Mouse (Mus musculus) left cerebral cortex, adult 2 months (tissue): ENCODE data around the gene Prlr. TPM values are rescaled to one million over a fixed set of nuclear protein-coding genes. Genes with fewer than 3 reads are reported as not detected.

Experiments
- DNase-seq, 2 experiments: peaks; one replicate each; pipeline ENCODE4 v3.0.0; 2021 to 2022; ENCODE audit warnings: low spot score in 2 of 2, mixed read lengths in 1 of 2; ENCODE audit errors: extremely low spot score in 1 of 2
- H3K27ac ChIP-seq: fragments of 200-600 bp; 2 replicates; pipeline ENCODE4 v1.8.1; 2022
- H3K4me3 ChIP-seq: fragments of 200-600 bp; 2 replicates; pipeline ENCODE4 v1.8.1; 2022
- CTCF ChIP-seq: fragments of 200-600 bp; IDR thresholded peaks from 2 replicates; pipeline ENCODE4 v1.8.1; 2022; ENCODE audit warnings: antibody characterized with exemption, mild to moderate bottlenecking, moderate library complexity
- intact Hi-C: fragments of 180-260 bp; cut with DNase I; formaldehyde crosslinking; loops from one replicate; pipeline ENCODE4 v1.15.1; 2025
- total RNA-seq, 2 experiments: library from RNA; stranded (reverse); gene quantifications; 2 replicates each; pipeline ENCODE4 v1.2.3; 2021

Gene Prlr
- total RNA-seq, 2 experiments from 2014 or later = 2.2 to 2.3 TPM

DNA sequence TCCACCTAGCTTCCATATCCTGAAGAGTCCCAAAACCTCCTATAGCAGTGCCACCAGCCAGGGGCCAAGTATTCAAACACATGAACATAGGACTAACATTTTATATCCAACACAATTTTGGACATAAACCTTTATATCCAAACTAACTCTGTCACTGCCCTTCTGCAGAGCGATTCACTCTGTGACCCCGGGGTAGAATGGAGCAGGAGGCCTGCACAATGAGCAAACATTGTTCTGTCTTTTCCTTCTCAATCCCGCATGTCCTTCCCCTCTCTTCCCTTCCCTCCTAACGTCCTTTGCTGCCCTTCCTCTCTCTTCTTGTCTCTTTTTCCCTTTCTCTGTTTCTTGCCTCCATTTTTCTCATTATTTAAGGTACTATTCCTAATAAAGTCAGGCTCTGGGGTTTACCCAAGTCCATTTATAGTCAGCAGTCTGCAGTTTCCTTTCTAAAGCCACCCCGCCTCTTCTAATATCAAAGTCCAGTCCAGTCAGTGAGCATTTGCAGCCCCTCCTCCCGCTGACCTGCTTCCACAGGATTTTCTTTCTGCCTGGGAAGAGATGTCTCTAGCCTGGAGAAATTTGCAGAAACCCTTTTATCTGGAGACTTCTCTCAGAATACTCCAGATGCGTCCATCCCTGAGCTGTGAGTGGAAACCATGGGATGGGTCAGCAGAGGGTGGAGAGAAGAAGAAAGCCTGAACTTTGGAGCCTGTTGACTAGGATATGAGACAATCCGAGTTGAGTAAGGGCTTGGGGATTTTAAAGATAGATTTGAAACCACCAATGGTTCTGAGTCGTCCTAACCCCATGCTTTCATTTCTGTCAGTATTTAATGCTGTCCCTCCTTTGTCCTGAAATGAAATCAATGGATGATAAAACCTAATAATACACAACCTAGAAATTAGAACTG lies 181.3 kb downstream of the Prlr start, which contains the start of gene Agxt2:
Gene Agxt2 (plus strand): TSS at position 494 of the 910 bp plus-strand sequence.
- intact Hi-C loops = no loop called here
- no peak for TF ChIP-seq CTCF
- Histone ChIP-seq H3K4me3 (no peak within 1 kb of the TSS), H3K27ac (no peak within 1 kb of the TSS)
- no peak for DNase-seq

DNA sequence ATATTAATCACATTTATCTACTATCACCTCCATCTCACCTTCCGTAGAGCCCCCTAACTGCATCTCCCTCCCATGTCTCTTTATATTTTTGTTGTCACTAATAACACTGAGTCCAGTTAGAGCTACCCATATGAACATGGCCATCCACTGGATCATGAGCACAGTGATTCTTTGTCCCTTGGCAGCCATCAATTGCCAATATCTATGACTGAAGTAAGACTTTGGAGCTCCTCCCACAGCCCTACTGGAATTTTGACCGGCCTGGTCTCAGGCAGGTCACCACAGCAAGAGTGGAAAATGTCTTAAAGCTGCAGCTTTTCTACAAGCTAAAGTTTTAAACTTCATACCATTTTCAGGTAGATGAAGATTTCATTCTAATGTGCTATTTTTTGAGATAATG lies 189.3 kb downstream of the Prlr start:
- TF ChIP-seq CTCF = no peak
- H3K4me3 ChIP-seq = no peak overlapping the region
- intact Hi-C loops = no loop called here
- no peak overlapping the region for H3K27ac ChIP-seq
- DNase-seq = no peak

DNA sequence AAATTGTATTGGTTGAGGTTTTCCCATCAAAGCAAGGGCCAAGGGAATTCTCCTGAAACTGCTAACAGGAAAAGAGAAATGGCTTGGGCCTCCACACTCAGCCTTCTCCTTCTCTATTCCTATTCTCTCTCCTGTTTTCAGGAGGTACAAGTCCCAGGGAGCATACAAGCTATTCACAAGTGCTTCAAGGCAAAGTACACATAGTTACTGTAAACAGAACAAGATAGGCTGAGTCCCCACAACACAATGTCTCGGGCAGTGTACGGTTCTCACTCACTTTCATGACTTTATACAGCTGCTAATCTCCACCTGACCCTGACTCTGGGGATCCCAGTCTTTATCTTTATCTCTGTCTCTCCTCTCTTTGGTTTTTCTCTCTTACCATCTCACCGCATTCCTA lies 198.4 kb downstream of the Prlr start:
- no peak for TF ChIP-seq CTCF
- DNase-seq = no peak
- Histone ChIP-seq H3K4me3 (no peak overlapping the region), H3K27ac (no peak overlapping the region)
- intact Hi-C loops = no loop called here

DNA sequence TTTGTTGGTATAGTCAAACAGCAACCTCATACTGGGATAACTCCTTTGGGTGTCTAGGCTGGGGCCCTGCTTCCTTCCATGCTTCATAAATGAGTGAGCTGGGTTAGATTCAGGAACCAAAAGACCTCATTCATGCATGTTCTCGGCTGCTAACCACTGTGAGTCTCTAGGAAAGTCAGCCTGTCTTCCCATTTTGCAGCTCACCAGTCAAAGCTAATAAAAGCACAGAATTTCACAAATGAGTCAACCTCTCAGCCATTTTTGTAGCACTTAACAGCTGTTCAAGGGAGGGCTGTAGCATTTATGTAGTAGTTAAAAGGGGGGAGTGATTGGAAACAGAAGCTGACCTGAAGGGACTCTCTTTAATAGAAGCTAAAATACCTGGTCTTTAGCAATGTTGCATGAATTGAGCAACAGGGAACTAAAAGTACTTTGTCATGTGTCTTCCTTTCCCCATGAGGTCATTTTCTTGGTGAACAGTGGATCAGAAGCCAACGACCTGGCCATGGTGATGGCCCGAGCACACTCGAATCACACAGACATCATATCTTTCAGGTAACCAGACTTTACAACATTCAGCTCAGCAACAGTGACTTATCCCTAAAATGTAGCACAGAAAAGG lies 201.4 kb downstream of the Prlr start:
- DNase-seq = no peak
- TF ChIP-seq CTCF = no peak
- no peak overlapping the region for H3K4me3 ChIP-seq
- H3K27ac ChIP-seq = no peak overlapping the region
- intact Hi-C loops = no loop called here

DNA sequence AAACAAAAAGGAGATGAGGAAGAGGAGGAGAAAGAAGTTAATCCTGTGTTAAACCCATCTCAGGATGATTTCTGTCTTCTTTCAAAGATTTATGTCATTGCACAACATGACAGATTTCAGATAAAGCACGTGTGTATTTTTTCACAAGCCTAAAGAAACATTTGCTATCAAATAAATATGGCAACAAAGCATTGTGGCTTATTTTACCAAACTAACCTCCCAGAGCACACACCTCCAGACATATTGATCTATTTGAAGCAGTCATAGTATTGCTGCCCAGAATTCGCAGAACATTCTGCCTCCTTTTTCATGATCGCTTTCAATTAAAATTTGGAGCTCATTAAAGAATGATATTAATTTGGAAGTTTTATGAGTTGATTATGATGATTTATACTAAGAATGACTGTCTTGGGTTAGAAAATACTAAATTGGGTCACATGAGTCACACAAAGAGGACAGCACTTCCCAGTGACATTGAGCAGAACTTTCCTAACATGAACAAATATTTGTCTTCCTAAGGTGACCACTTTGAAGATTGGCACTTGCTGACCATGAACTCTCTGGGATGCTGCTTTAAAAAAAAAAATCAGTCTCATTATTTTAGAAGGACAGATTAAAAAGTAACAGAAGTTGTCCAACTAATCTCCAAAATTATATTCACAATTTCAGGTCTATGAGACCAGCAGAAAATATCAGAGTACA lies 202.9 kb downstream of the Prlr start:
- no peak for DNase-seq
- Histone ChIP-seq H3K4me3 (no peak overlapping the region), H3K27ac (no peak overlapping the region)
- no peak for TF ChIP-seq CTCF
- intact Hi-C loops = no loop called here

DNA sequence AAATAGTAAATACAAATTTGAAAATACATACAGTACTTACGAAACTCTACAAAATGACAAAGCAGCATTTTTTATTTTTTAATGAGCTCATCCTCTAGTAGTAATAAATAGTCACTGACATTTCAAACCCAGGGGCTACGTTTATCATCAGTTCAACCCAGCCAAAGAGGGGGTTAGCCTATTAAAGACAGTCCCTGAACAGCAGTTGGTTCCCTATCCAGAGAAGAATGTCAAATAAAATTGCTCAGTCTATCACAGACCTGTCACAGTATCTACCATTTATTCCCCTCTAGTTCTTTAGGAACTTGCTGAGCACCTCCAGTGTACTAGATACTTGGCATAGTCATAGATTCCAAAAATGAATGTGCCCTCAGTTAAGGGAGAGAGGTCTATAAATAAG lies 210.2 kb downstream of the Prlr start:
- Histone ChIP-seq H3K4me3 (no peak overlapping the region), H3K27ac (no peak overlapping the region)
- intact Hi-C loops = no loop called here
- no peak for DNase-seq
- TF ChIP-seq CTCF = no peak

Other genes starting within 250 kb of the Prlr start
- not detected for gene Gm21973, start 148.1 kb downstream of the Prlr start, total RNA-seq
- not detected for gene Agxt2, start 181.3 kb downstream of the Prlr start, total RNA-seq